Mouse (Mus musculus) cerebellum, adult 11-12 months (tissue): Measurements from ENCODE around the gene Cox19.

Experiments used
- DNase-seq: peaks from one replicate; pipeline ENCODE4 v3.0.0; 2022

Cox19 gene

GRCm38 (mm10) chr5:139290467-139291259 lies 60.6 kb downstream of the Cox19 start:
- DNase-seq, result no peak

GRCm38 (mm10) chr5:139288591-139288990 lies 62.6 kb downstream of the Cox19 start:
- DNase-seq, result no peak

- no peak for DNase-seq
Observed at GRCm38 (mm10) chr5:139287787-139288186, 63.4 kb downstream of the Cox19 start.

GRCm38 (mm10) chr5:139287099-139287498 lies 64.1 kb downstream of the Cox19 start:
- DNase-seq, result no peak
